Mouse (Mus musculus) left cerebral cortex, adult 8-10 months (tissue): ENCODE data around the gene Zfp64. TPM values are rescaled to one million over a fixed set of nuclear protein-coding genes. Genes with fewer than 3 reads are reported as not detected.
A peak's percentile ranks its signal among the peaks of the same experiment; 100 is the strongest.

ENCODE experiments used
- DNase-seq, 2 experiments: peaks; one replicate each; pipeline ENCODE4 v3.0.0; 2022; ENCODE audit warnings: low spot score in 2 of 2
- total RNA-seq, 4 experiments: library from RNA; stranded (reverse); gene quantifications; 2 replicates each; pipeline ENCODE4 v1.2.4; 2022

The Zfp64 gene
- total RNA-seq, 4 experiments from 2014 or later, result 19.2 to 21.7 (median 20.0) TPM

DNA sequence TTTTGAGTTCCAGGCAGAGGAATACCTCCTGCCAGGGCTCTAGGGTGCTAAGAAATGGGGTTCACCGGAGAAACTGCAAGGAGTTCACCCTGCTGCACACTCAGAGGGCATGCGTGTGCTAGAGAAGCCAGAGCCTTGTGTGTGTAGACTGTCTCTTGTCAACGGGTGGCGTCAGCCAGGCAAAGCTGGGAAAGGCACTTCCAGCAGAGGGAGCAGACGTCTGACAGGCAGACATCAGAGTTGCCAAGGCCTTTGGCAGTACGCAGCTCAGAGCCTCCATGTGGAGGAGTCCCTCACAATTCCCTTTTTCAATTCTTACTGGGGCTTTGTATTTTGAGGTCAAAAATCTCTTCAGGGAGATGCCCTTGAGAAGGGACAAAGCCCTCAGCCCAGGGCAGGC is 6.9 kb downstream of the Zfp64 start:
- DNase-seq, result no peak

DNA sequence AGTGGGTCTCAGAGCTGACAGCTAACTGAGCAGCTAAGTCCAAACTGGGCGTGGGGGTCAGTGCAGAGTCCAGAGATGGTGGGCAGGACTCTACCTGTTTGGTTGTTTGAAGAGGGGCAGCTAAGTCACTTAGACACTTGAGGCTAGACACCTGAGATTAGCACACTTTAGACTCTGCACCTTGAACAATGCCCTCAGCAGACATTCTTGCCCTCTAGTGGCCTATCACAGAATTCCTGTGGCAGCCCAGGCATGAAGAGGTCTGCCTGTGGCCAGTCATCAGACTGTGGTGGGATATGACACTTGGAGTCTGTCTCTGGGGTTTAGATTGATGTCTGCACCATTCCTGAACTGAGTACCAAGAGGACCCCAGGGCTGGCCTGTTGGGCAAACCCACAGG is 7.7 kb downstream of the Zfp64 start:
- no peak for DNase-seq

- no peak for DNase-seq
These were observed 11.4 kb downstream of the Zfp64 start for GRCm38 (mm10) chr2:168944011-168944410.

- no peak for DNase-seq
These were observed 15.4 kb downstream of the Zfp64 start for GRCm38 (mm10) chr2:168939941-168940340.

DNA sequence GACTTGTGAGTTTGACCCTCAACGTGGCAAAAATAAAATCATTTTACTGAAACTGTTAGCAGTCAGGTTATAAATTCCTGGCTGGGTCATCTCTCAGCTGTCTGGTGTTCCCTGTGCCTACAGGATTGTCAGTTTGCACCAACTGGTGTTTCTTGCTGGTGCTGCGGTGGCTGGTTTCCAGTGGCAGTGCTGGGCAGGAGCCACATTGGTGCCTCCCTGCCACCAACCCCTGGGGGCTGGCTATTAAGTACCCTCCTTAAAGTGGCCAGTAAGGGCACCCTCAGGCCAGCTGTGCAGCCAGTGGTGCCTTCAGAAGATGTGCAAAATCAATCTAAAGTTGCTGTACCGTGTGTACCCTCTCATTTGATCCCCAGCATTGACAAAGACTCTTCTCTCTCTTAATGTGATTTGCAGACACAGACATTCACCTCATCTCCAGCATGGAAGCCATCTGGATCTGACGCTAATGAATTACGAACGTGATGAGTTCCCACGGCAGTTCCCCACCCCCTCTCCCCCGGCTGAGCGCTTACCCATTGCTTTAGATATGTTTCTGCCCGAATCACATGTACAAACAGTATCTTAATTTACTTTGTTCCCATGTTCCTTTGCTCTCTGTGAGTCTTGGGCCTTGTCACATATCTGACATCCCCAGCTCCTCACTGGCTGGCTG is 16.0 kb downstream of the Zfp64 start:
- no peak for DNase-seq

- no peak for DNase-seq
These were observed 18.5 kb downstream of the Zfp64 start for GRCm38 (mm10) chr2:168936896-168937295.

- no peak for DNase-seq
These were observed 20.2 kb downstream of the Zfp64 start for GRCm38 (mm10) chr2:168935165-168935564.

GRCm38 (mm10) chr2:168931686-168932085 is 23.7 kb downstream of the Zfp64 start:
- DNase-seq, result no peak

- peak in 1 of 2 experiments; percentile 51 for DNase-seq
These were observed 25.7 kb downstream of the Zfp64 start for GRCm38 (mm10) chr2:168929691-168930090.

GRCm38 (mm10) chr2:168927401-168927800 is 28.0 kb downstream of the Zfp64 start:
- DNase-seq, result no peak

GRCm38 (mm10) chr2:168926257-168926810 is 29.1 kb downstream of the Zfp64 start:
- peak; percentile 29 to 84 for DNase-seq

DNA sequence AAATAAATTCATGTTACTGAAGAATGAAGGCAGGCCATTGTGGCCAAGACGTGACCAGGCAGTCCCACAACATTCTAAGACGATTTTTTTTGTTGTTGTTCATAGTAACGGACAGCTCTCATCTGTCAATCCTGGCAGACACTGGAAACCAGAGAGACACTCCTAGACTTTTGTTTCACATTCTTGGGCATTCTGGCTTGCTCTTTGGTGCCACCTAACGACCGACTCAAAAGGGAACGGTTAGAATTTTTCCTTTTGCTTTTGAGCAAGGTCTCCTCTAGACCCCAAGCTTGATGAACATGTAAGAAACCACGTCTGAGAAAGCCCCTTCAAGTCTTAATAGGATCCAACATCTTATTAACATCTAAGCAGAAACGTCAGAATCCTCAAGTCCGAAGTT is 31.7 kb downstream of the Zfp64 start:
- DNase-seq, result peak in 1 of 2 experiments; percentile 35

DNA sequence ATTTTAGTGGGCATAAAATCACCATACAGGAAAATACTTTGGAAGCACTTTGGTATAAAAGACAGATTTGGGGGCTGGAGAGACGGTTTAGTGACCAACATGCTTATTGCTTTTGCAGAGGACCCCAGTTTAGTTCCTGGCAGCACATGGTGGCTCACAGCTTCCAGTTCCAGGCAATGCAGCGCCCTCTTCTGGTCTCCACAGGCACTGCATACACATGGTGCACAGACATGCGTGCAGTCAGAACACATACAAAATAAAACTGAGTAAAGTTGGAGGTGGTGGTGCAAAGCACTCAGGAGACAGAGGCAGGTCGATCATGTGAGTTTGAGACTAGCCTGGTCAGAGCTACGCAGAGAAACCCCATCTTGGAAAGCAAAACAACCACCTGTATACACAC is 32.9 kb downstream of the Zfp64 start:
- DNase-seq, result no peak

GRCm38 (mm10) chr2:168920007-168920406 is 35.4 kb downstream of the Zfp64 start:
- no peak for DNase-seq

DNA sequence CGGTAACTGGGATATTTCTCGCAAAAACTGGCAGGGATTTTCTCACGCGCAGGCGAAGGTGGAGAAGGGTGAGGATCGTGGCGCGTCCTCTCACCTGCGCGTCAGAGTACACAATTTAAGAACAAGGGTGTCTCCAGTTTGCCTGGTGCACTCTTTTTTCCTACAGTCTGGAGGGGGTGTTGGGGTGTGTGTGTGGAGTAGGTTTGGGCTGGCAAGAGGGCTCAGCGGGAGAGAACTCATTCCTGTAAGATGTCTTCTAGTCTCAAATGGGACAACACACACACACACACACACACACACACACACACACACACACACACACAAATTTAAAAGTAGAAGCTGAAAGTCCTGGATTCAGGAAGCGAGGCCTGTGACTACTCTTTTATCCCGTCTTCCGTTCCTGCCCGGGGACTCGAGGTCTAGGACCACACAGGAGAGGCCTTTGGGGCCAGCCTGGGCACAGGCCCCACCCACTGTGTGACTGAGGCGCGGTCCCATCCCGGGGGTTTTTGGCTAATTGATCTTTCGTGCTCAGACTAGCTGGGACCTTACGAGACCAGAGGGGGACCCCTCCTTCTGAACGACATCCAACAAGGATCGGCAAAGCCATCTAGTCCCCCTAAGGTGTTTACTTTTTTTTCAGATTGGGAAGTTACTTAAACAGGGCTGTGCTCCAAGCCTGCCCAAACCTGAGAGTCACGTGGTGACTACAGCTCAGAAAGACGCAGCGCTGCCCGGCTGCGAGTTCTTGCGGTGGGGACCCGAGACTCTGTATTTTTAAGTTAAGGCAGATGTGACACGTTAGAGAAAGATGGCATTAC is 42.3 kb downstream of the Zfp64 start:
- no peak for DNase-seq

- DNase-seq, result peak in 1 of 2 experiments; percentile 23
These were observed 43.1 kb downstream of the Zfp64 start for GRCm38 (mm10) chr2:168912051-168912891.

- no peak for DNase-seq
These were observed 43.9 kb downstream of the Zfp64 start for GRCm38 (mm10) chr2:168911527-168911926.

DNA sequence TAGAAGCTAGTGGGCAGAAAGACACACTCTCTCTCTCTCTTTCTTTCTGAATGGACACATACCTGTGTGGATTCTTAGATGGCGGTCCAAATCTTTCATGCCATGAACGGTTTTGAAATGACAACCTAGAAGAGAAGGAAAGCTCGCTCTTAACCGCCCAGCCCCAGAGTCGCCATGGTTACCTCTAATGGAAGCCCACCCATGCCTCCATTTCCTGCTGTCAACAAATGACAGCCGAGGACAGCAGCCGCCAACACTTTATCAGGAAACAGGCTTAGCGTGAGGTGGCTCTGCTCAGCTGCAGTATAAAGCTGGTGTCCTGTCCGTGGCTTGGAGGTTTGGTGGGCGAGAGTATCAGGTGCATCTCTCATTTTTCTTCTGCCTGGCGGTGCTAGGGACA is 49.4 kb downstream of the Zfp64 start:
- no peak for DNase-seq

GRCm38 (mm10) chr2:168904846-168905245 is 50.5 kb downstream of the Zfp64 start:
- DNase-seq, result no peak

DNA sequence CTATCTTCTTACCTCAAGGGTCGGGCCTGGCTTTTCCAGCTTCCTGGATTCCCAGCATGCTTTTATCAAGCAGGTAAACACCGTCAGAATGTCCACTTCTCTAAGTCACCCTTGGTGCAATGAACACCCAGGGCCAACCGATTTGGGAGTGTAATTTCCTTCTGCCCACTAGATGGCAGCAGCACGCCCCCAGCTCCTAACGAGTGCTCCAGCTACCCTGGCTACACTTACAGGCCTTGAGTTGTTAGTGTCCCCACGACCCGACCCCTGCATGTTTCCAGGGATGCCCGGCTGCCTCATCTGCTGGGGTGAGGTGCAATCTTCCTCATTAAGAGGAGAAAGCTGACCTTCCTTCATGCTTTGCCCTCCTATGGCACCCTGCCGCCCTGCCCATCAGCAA is 51.2 kb downstream of the Zfp64 start:
- no peak for DNase-seq

GRCm38 (mm10) chr2:168902634-168903033 is 52.8 kb downstream of the Zfp64 start:
- DNase-seq, result peak in 1 of 2 experiments; percentile 44

- no peak for DNase-seq
These were observed 57.5 kb downstream of the Zfp64 start for GRCm38 (mm10) chr2:168897906-168898305.
